Mouse (Mus musculus) brain, embryonic 14.5 days (tissue): ENCODE results near the gene Cacna1d. TPM values are rescaled to one million over a fixed set of nuclear protein-coding genes. Genes with fewer than 3 reads are reported as not detected.

Experiments
- DNase-seq: peaks from one replicate; pipeline ENCODE4 v3.0.0-alpha.2; 2011; ENCODE audit warnings: low read depth
- CTCF ChIP-seq: fragments of 200-500 bp; IDR thresholded peaks from 2 replicates; pipeline ENCODE4 v1.5.1; 2012; ENCODE audit warnings: inconsistent platforms, mild to moderate bottlenecking, moderate library complexity, borderline replicate concordance; ENCODE audit not compliant: insufficient read depth, insufficient read length; ENCODE audit errors: extremely low read depth
- POLR2A ChIP-seq: fragments of 200-500 bp; IDR thresholded peaks from 2 replicates; pipeline ENCODE4 v1.6.1; 2012; ENCODE audit warnings: mild to moderate bottlenecking, inconsistent platforms, borderline replicate concordance; ENCODE audit not compliant: poor library complexity, insufficient read depth, insufficient read length, severe bottlenecking; ENCODE audit errors: extremely low read depth
- polyA plus RNA-seq: library from polyadenylated mRNA; depleted of rRNA; stranded (reverse); fragments of >200 nt; gene quantifications from 2 replicates; pipeline ENCODE4 v1.2.3, GENCODE M21; 2012

Cacna1d gene
- polyA plus RNA-seq, 1 experiment: 34.7 TPM

GRCm38 (mm10) chr14:30249591-30249990, 241.7 kb downstream of the Cacna1d start:
- no peak for TF ChIP-seq CTCF
- no peak for TF ChIP-seq POLR2A
- DNase-seq: no peak

DNA sequence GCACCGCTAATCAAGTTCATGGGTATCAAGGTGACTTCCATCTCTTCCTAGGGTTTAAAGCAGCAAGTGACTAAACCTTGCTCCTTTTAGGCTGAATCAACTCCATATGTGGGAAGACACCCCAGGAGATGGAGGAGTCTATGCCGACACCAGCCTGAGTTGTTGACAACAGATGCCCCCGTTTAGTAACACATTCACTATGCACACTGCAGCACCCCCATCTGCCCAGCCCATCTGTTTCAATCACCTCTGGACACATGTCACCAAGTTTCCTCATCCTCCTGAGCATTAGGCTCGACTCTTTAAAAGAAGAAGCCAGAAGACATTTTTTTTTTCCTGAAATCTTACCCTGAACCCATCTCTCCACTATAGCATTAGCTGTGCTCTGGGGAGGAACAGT, 242.4 kb downstream of the Cacna1d start:
- TF ChIP-seq CTCF (no peak), POLR2A (no peak)
- DNase-seq: no peak

DNA sequence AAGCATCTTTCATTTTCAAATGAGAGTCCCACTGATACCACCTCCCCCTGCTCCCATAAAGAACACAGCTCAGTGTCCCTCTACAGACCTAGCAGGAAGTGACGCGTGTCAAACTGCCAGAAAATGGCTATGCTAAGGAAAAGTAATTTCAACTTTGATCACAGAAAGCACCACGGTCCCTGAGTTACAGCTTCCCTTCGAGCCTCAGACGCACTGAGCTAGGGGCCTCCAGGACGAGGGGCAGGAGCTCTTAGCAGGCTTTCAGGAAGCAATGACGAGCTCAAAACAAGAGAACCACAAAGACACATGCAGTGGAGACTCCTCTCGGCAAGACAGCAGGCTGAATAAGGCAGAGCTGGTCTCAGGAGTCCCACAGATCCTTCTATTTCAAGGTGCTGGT, 243.1 kb downstream of the Cacna1d start:
- DNase-seq: no peak
- TF ChIP-seq POLR2A (no peak), CTCF (no peak)

GRCm38 (mm10) chr14:30247606-30248005, 243.6 kb downstream of the Cacna1d start:
- no peak for TF ChIP-seq CTCF
- TF ChIP-seq POLR2A: no peak
- no peak for DNase-seq

GRCm38 (mm10) chr14:30244776-30245175, 246.5 kb downstream of the Cacna1d start:
- no peak for DNase-seq
- TF ChIP-seq CTCF: no peak
- TF ChIP-seq POLR2A: no peak

DNA sequence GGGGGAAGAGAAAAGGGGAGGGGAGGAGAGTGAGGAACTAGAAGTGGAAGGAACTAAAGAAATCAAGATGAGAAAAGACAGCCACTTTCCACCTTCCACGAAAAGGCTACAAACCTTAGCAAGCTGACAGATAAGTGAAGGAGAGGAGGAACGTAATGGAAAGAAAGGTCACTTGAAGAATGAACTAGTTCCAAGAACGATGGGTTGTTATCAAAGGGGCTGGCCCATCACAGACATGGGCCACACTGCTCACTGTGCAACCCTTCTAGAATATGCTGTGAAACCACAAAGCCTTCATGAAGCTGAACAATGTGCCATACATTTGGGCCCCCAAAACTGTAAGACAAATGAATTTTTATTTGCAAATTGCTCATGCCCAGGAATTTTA, 248.4 kb downstream of the Cacna1d start:
- TF ChIP-seq CTCF: no peak
- no peak for TF ChIP-seq POLR2A
- no peak for DNase-seq

DNA sequence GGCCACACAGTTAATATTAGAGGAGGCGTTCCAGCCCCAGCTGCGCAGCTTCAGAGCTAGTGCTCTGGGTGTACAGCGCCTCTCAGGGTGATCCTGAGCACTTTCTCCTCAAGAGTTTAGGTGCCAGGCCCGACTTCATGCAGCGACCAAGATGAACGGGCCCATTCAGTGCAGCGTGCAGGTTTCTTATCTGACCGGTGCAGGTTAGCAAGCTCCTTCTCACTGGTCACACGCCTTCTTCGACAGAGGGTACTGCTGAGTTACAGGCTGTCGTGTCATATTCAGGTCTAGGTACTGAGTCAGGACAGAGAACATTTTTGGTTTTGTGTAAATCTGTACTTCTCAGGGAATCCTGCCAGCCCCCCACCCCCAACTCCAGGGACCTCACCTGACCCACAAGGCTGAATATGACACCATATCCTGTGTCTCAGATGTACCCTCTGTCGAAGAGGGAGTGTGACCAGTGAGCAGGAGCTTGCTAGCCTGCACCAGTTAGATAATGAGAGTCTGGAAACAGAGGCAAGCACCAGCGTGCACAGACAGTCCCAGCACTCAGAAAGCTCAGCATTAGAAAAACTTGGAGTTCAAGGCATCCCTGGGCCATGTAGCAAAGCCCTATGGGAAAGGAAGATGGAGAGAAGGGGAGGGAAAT, 249.0 kb downstream of the Cacna1d start:
- DNase-seq: no peak
- TF ChIP-seq CTCF (no peak), POLR2A (no peak)

DNA sequence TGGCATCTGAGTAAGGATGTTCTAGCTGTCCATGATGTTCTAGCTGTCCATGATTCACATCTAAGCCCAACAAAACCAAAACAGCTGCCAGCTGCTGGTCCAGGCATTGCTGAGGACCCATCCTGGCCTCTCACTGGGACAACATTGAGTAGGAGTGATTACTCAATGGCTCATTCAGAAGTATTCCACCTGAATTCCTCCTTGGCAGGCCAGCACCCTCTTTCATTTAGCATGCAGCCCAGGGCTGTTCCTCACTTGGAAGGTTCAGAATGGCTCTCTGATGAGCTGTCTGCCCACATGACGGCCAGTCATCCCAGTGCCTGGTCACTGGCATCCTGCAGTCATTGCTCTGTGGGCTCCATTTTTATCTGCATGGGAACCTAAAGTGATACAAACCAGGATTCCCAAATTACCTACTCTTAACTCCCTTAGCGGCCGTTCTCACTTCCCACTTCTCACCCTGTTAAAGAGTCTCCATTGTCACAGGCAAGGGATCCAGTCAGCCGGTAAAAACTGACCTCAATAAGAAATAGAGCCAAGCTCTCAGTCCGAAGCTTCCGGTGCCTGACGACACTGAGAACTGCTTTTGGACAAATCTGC, 250.2 kb downstream of the Cacna1d start:
- no peak for TF ChIP-seq POLR2A
- TF ChIP-seq CTCF: no peak
- no peak for DNase-seq

GRCm38 (mm10) chr14:30238807-30239206, 252.4 kb downstream of the Cacna1d start:
- no peak for TF ChIP-seq CTCF
- TF ChIP-seq POLR2A: no peak
- DNase-seq: no peak

GRCm38 (mm10) chr14:30225161-30225560, 266.1 kb downstream of the Cacna1d start:
- no peak for DNase-seq
- no peak for TF ChIP-seq CTCF
- TF ChIP-seq POLR2A: no peak

DNA sequence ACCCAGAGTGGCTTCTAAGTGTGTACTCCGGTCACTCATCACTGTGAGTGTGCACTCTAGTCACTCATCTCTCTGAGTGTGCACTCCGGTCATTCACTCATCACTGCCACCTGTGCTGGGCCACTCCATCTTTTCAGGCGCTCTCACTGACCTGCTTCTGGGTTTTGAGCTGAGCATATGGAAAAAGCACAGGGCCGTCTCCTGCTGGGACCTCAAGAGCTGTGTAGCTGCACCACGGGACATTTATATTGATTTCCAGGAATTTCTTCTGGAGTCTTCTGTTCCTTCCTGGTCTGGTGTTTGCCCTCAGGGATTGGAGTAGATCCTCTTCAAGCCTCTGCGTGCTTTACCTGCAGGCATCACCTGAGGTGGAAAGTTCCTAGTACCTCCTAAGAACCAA, 269.2 kb downstream of the Cacna1d start:
- no peak for DNase-seq

DNA sequence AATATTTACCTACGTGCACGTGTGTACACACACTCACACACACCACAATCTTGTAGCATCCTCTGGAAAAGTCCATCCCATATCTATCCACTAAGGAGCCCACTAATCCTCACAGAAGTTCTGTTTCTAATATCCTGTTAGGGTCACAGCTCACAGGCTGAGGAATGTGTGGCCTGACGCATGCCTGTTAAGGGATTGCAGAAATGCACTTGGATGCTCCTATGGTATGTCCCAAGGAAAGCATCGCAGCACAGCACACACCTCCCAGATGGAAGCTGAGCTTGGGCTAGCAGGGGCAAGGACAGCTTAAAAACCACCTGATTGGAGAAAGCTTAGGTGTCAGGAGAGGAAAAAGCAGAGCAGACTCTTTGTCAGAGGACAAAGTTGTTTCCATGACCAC, 271.4 kb downstream of the Cacna1d start:
- no peak for DNase-seq
- no peak for TF ChIP-seq POLR2A

More for the DNA sequence above, 269.2 kb downstream of the Cacna1d start:
- TF ChIP-seq POLR2A (no peak), CTCF (no peak)
